Mouse (Mus musculus): Measurements from ENCODE around the gene Olfr351. TPM values are rescaled to one million over a fixed set of nuclear protein-coding genes. Genes with fewer than 3 reads are reported as not detected.

Olfr351 gene
- not detected in 2 replicates for polyA plus RNA-seq (2012; rRNA removed; ENCODE audit: low replicate concordance)

DNA sequence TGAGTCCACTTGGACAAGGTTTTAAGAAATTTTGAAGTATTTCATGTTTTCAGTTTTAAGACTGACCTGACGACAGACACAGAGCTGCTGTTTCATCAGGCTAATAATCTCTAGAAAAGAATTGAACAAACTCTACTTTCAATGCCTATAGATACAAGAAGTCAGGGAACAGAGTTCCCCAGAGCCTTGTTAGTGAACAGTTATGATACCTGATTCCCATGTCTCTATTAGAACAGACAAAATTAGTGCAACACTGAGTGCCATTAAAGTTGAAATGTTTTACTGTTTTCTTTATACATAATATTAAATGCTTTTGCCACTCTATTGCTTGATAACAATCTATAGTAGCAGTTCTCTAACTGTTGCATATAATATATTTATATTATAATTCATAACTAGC is at the start of gene Olfr351:
Gene Olfr351 (minus strand): TSS at position 101 of the 400 bp plus-strand sequence.

DNA sequence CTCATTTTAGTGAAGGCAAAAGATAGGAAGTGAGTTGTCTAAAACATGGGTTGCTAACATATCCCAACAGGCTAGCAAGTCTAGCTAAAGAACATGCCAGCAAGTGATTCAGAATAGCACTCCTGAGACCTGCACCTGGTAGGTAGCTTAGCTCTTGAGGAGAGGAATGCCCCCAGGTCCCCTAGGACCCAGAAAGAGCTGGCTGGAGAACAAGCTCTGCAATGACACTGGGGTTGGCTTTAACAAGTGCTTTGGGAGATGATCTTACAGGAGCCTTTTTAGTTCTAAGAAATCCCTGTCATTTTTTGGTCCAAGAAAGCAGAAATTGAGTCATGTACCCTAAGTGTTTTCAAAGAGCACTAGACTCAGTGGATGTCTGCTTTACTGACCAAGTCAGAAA is 42.9 kb upstream of the Olfr351 start, which contains the start of gene Olfr354:
Gene Olfr354 (plus strand): TSS at position 301 of the 400 bp plus-strand sequence.

DNA sequence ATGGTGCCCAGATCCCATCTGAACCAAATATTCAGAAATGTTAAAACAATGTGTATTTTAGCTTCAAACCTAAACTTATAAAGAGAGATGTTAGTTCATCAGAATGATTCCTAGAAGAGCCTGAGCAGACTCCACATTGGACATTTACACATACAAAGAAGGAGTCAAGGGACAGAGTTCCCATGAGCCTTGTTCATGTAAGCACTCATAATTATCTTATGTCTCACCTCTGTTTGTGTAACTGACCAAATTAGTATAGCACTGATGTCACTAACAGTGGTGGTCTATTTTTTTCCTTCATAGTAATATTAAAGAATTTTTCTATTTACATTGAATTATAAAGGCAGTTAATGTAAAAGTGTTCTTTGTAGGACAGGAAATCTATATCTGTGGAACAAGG is 30.4 kb upstream of the Olfr351 start, which contains the start of gene Olfr353:
Gene Olfr353 (minus strand): TSS at position 101 of the 400 bp plus-strand sequence.

DNA sequence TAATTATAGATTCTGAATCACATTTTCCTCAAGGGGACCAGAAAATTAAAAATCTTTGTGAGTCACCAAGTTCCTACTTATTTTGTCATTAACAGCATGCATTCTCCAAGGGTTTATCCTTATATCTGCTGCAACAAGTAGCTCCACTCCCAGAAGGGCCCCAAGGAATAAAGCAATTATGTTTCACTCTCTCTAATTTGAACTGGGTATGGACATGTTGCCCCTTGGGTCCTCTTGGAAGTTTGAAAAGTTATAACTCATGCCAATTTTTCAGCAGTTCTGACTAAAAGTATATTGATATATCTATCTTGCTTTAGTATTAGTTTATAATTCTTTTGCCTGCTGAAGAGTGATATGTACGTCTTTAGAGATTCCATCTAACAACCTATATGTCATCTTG is 5.7 kb upstream of the Olfr351 start, which contains the start of gene Olfr352:
Gene Olfr352 (plus strand): TSS at position 301 of the 400 bp plus-strand sequence.

DNA sequence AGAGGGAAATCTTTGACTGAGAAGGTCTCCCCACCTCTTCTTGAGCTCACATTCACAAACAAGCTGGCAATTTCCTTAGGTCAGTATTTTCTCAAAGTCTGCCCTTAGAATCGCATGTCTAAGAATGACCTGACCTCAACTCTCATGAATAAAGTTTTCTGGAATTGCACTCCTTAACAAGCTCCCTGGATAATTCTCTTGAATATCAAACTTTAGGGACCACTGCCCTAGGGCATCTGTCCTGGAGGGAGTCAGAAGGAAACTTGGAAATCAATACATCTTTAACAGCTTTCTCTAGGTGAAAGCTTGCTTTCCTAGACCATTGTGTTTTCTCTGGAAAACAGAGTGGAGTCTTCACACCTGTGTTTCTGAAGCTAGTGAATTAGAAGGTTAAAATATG is 16.4 kb downstream of the Olfr351 start, which contains the start of gene Olfr350:
Gene Olfr350 (plus strand): TSS at position 301 of the 400 bp plus-strand sequence.

GRCm38 (mm10) chr2:36816932-36817331 is 45.5 kb downstream of the Olfr351 start, which contains the start of gene Olfr3:
Gene Olfr3 (minus strand): TSS chr2:36817032.

Other genes with a start within 250 kb of the Olfr351 start
- not detected in 2 replicates for gene Olfr345, start 222.6 kb downstream of the Olfr351 start, polyA plus RNA-seq (2012; rRNA removed; ENCODE audit: low replicate concordance)
- gene Olfr346, start 176.9 kb downstream of the Olfr351 start, polyA plus RNA-seq (2012; rRNA removed; ENCODE audit: low replicate concordance) = not detected in 2 replicates
- gene Olfr347, start 130.8 kb downstream of the Olfr351 start, polyA plus RNA-seq (2012; rRNA removed; ENCODE audit: low replicate concordance) = not detected in 2 replicates
- gene Olfr348, start 78.4 kb downstream of the Olfr351 start, polyA plus RNA-seq (2012; rRNA removed; ENCODE audit: low replicate concordance) = not detected in 2 replicates
- not detected in 2 replicates for gene Olfr50, start 72.1 kb downstream of the Olfr351 start, polyA plus RNA-seq (2012; rRNA removed; ENCODE audit: low replicate concordance)
- gene Olfr3, start 45.6 kb downstream of the Olfr351 start, polyA plus RNA-seq (2012; rRNA removed; ENCODE audit: low replicate concordance) = not detected in 2 replicates
- gene Olfr350, start 16.4 kb downstream of the Olfr351 start, polyA plus RNA-seq (2012; rRNA removed; ENCODE audit: low replicate concordance) = not detected in 2 replicates
- not detected in 2 replicates for gene Olfr352, start 5.8 kb upstream of the Olfr351 start, polyA plus RNA-seq (2012; rRNA removed; ENCODE audit: low replicate concordance)
- not detected in 2 replicates for gene Olfr353, start 30.3 kb upstream of the Olfr351 start, polyA plus RNA-seq (2012; rRNA removed; ENCODE audit: low replicate concordance)
- gene Olfr354, start 43.0 kb upstream of the Olfr351 start, polyA plus RNA-seq (2012; rRNA removed; ENCODE audit: low replicate concordance) = not detected in 2 replicates
- gene Olfr355, start 66.2 kb upstream of the Olfr351 start, polyA plus RNA-seq (2012; rRNA removed; ENCODE audit: low replicate concordance) = not detected in 2 replicates
- not detected in 2 replicates for gene Olfr356, start 74.5 kb upstream of the Olfr351 start, polyA plus RNA-seq (2012; rRNA removed; ENCODE audit: low replicate concordance)
- gene Olfr357, start 131.2 kb upstream of the Olfr351 start, polyA plus RNA-seq (2012; rRNA removed; ENCODE audit: low replicate concordance) = not detected in 2 replicates
- gene Olfr358, start 146.7 kb upstream of the Olfr351 start, polyA plus RNA-seq (2012; rRNA removed; ENCODE audit: low replicate concordance) = not detected in 2 replicates
- not detected in 2 replicates for gene Olfr360, start 203.1 kb upstream of the Olfr351 start, polyA plus RNA-seq (2012; rRNA removed; ENCODE audit: low replicate concordance)
- gene Olfr361, start 226.6 kb upstream of the Olfr351 start, polyA plus RNA-seq (2012; rRNA removed; ENCODE audit: low replicate concordance) = not detected in 2 replicates